Mouse (Mus musculus): ENCODE data around the gene Rtn4r.

DNA sequence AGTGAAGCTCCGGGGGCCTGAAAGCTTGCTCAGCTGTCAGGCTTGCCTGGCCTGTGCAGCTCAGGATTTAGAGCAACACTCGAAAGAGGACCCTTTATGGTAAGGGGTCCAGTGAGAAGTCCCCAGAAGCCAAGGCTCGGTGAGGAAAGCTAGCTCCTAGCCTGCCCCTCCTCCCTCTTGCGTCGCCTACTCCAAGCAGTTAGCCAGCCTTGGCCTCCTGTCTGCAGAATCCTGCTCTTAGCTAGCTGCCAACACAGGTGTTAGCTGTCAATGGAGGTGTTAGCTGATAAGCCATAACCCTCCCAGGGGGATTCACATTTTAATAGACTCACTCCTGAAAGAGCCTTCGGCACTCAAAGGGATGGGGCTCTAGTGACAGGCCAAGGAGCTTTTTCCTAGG, 21.8 kb downstream of the Rtn4r start:
- TF ChIP-seq CTCF (IDR thresholded peaks at IDR 0.05; ENCODE audit: control insufficient read depth, insufficient read depth, low read length) (no peak), POLR2A (IDR thresholded peaks at IDR 0.05; ENCODE audit: borderline replicate concordance, control insufficient read depth, low read depth, low read length) (no peak)
